Comparison of ENCODE assay signal across 9 mouse cellular contexts in the genomic region with DNA sequence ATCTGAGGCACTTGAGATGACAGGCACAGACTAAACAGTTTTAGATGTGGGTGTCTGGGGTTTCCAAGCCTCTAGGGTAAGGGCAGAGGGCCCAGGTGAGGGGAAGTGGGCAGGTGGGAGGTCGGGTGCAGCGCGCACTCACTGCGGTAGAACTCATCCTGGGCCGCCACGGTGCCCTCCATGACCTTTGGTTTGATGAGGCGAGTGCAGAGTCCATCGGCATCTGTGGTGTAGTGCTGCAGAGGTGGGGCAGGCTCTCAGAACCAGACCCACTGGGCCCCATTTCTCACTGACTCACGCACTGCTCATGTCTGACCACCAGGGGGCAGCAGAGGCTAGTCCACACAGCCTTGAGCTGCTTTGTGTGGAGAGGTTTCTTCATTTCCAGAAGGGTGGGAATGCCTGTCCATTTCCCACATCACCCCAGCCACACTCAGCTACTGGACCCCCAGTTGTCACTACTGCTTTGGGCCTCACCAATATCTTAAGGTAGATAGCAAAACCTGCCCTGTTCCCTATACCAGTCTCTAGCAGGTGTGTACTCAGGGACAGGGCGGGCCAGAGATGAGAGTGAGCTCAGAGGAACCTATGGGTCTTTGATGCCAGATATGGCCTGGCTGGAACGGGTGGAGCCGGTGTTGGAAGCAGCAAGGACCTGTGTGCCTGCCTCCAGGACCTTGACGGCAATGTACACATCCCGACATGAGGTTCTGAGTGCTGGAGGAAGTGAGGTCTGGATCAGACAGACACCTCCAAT. TPM values are rescaled to one million over a fixed set of nuclear protein-coding genes. Genes with fewer than 3 reads are reported as not detected.
DNase-seq lines count a peak whose midpoint lies in the region; ATAC-seq and TF ChIP-seq lines count a peak whose summit lies in the region.
"Had no signal": no experiment of that assay in that cellular context is flagged by ENCODE, and none has a peak within 500 bp of the region (broad histone marks: within the 10 kb centered on the region; RNA-seq: fewer than 3 reads in every experiment).

No protein-coding gene starts in this region.

- DNase-seq in CH12.LX (ENCODE audit: extremely low read depth) = peak; percentile 70
- DNase-seq in c-Kit-positive CD71-positive TER-119-positive erythroid progenitor cells, embryonic 14.5 days (ENCODE audit: low spot score) = peak; percentile 74
- DNase-seq in heart, postnatal 14 days = peak; percentile 85 to 91
- peak; percentile 88 to 89 for DNase-seq in kidney, postnatal 4 days
- peak; percentile 89 for DNase-seq in lung, embryonic 14.5 days
- peak; percentile 78 for DNase-seq in thymus, postnatal 0 days (ENCODE audit: low spot score)

- ATAC-seq in forebrain, embryonic 12.5 days (ENCODE audit: low FRiP score) = peak; percentile 49
- ATAC-seq in lung, embryonic 14.5 days (ENCODE audit: insufficient read depth) = peak; percentile 76

- intact Hi-C loops in heart, postnatal 14 days (cut with DNase I) = loop anchor here (1.0 to 5.0 kb wide), 3 partner anchors 16 to 87 kb away; no protein-coding TSS in a partner anchor

- TF ChIP-seq EP300 in CH12.LX (IDR thresholded peaks at IDR 0.05; ENCODE audit: low read length) = no peak

- TF ChIP-seq CTCF in CH12.LX (conservative IDR thresholded peaks at IDR 0.05 in 1 of 2, IDR thresholded peaks at IDR 0.05 in 1 of 2; ENCODE audit: low read depth in 2 of 2, low read length in 2 of 2) = peak; percentile 88 to 97
- peak; percentile 99 for TF ChIP-seq CTCF in lung, embryonic 14.5 days (IDR thresholded peaks at IDR 0.05; ENCODE audit: low read depth)
- TF ChIP-seq CTCF in olfactory bulb, adult 2 months (IDR thresholded peaks at IDR 0.05; ENCODE audit: insufficient read depth, low read depth, low read length) = peak; percentile 86

- WGBS in forebrain, embryonic 12.5 days = 73% methylated on average over 14 of the region's 14 CpGs
- WGBS in lung, embryonic 14.5 days = 61% methylated on average over 14 of the region's 14 CpGs
- WGBS in olfactory bulb, adult 2 months = 61% methylated on average over 14 of the region's 14 CpGs

- TF ChIP-seq RAD21 in CH12.LX (IDR thresholded peaks at IDR 0.05; ENCODE audit: low read depth, low read length) = no peak; the same call in none of the 2 replicates

- dilution Hi-C loops in CH12.LX (cut with MboI; ENCODE audit: extremely low pct_ligation_motif_present, extremely low pct_unique_long_range_greater_than_20kb, low sequenced_read_pairs) = no loop called here

- no peaks in the 10 kb centered on the region for H3K9me3 ChIP-seq in CH12.LX (replicated peaks; ENCODE audit: low read length)
- no peaks in the 10 kb centered on the region for H3K9me3 ChIP-seq in forebrain, embryonic 12.5 days
- no peaks in the 10 kb centered on the region for H3K9me3 ChIP-seq in lung, embryonic 14.5 days (ENCODE audit: low read depth, low read length)

- H3K4me1 ChIP-seq in CH12.LX (ENCODE audit: control insufficient read depth in 1 of 2, insufficient read depth in 2 of 2) = peaks cover 25 to 67% of the 10 kb centered on the region in 2 experiments
- H3K4me1 ChIP-seq in forebrain, embryonic 12.5 days = peaks cover 12% of the 10 kb centered on the region; the same call in 1 of the 2 replicates
- H3K4me1 ChIP-seq in lung, embryonic 14.5 days (ENCODE audit: insufficient read depth) = no peaks in the 10 kb centered on the region
- H3K4me1 ChIP-seq in olfactory bulb, adult 2 months (ENCODE audit: control insufficient read depth, insufficient read depth, low read length) = peaks cover 45% of the 10 kb centered on the region

- H3K27me3 ChIP-seq in CH12.LX (replicated peaks) = no peaks in the 10 kb centered on the region
- H3K27me3 ChIP-seq in forebrain, embryonic 12.5 days = no peaks in the 10 kb centered on the region
- no peaks in the 10 kb centered on the region for H3K27me3 ChIP-seq in lung, embryonic 14.5 days (ENCODE audit: insufficient read depth, low read length)

- TF ChIP-seq POLR2A in CH12.LX (IDR thresholded peaks at IDR 0.05; ENCODE audit: low read depth, low read length) = no peak
- TF ChIP-seq POLR2A in olfactory bulb, adult 2 months (IDR thresholded peaks at IDR 0.05; ENCODE audit: insufficient read depth, low read depth, low read length) = no peak

- H3K9ac ChIP-seq in CH12.LX (ENCODE audit: insufficient read depth, low read depth) = no peak overlapping the region
- H3K9ac ChIP-seq in forebrain, embryonic 12.5 days = no peak overlapping the region
- no peak overlapping the region for H3K9ac ChIP-seq in lung, embryonic 14.5 days

- H3K27ac ChIP-seq in CH12.LX (ENCODE audit: insufficient read depth, low read depth) = no peak overlapping the region
- H3K27ac ChIP-seq in forebrain, embryonic 12.5 days = no peak overlapping the region
- no peak overlapping the region for H3K27ac ChIP-seq in lung, embryonic 14.5 days (ENCODE audit: low read depth)
- H3K27ac ChIP-seq in olfactory bulb, adult 2 months (ENCODE audit: insufficient read depth, low read depth, low read length) = no peak overlapping the region

- no peak overlapping the region for H3K4me2 ChIP-seq in CH12.LX (ENCODE audit: insufficient read depth, low read depth, poor library complexity, severe bottlenecking)
- H3K4me2 ChIP-seq in forebrain, embryonic 12.5 days = no peak overlapping the region
- no peak overlapping the region for H3K4me2 ChIP-seq in lung, embryonic 14.5 days

- in situ Hi-C loops in CH12.LX (cut with MboI; ENCODE audit: low pct_ligation_motif_present, low pct_unique_long_range_greater_than_20kb, low sequenced_read_pairs) = no loop called here

- no peak overlapping the region for H3K4me3 ChIP-seq in CH12.LX (replicated peaks in 1 of 3; ENCODE audit: low read depth in 2 of 3, low read length in 2 of 3, poor library complexity in 1 of 3)
- H3K4me3 ChIP-seq in forebrain, embryonic 12.5 days (replicated peaks) = no peak overlapping the region
- H3K4me3 ChIP-seq in lung, embryonic 14.5 days (ENCODE audit: low read depth, low read length) = no peak overlapping the region
- H3K4me3 ChIP-seq in olfactory bulb, adult 2 months (ENCODE audit: insufficient read depth, low read depth, low read length) = no peak overlapping the region
- H3K4me3 ChIP-seq: erythroblast, embryonic 14.5 days had no signal

- H3K79me2 ChIP-seq in CH12.LX (replicated peaks; ENCODE audit: control insufficient read depth, extremely low read depth, insufficient read depth, poor library complexity, severe bottlenecking) = peaks cover 20% of the 10 kb centered on the region

- peaks cover 79 to 100% of the 10 kb centered on the region in 2 experiments for H3K36me3 ChIP-seq in CH12.LX (replicated peaks in 1 of 2; ENCODE audit: control insufficient read depth in 1 of 2, insufficient read depth in 1 of 2, low read length in 1 of 2)
- peaks cover 74% of the 10 kb centered on the region for H3K36me3 ChIP-seq in forebrain, embryonic 12.5 days (replicated peaks)
- H3K36me3 ChIP-seq in lung, embryonic 14.5 days (ENCODE audit: insufficient read depth) = peaks cover 81% of the 10 kb centered on the region

RNA-seq across cellular contexts. Expression of gene Lman1l, which starts 8.7 kb away (rescaled TPM):
- total RNA-seq in CH12.LX (2012; rRNA removed) (0.08 TPM in 1 of 2 replicates, not detected in the other), CH12.LX (2014; rRNA removed) (not detected in 2 replicates)
- 0.19 and 0.29 TPM in 2 replicates for polyA plus RNA-seq in CH12.LX (2012; ENCODE audit: insufficient read length, low read depth)
- not detected in 2 replicates for polyA plus RNA-seq in forebrain, embryonic 12.5 days (2016; fragmentation: Nextera tagmentation; extraction: Ambion mirVana)
- total RNA-seq in heart, postnatal 14 days (2021) = not detected
- polyA plus RNA-seq in lung, embryonic 14.5 days (2014; fragmentation: Nextera tagmentation; extraction: Ambion mirVana) = not detected in 2 replicates
- not detected in 2 replicates for polyA plus RNA-seq in olfactory bulb, adult 2 months (2012; ENCODE audit: insufficient read depth, insufficient read length, low replicate concordance, missing spikeins)
- polyA plus RNA-seq in thymus, postnatal 0 days (2015; fragmentation: Nextera tagmentation; extraction: Ambion mirVana) = 0.16 TPM in 1 of 2 replicates, not detected in the other
- polyA plus RNA-seq: erythroblast, embryonic 14.5 days had no signal

RNA-seq across cellular contexts. Expression of gene Cplx3, which starts 23.2 kb away (rescaled TPM):
- total RNA-seq in CH12.LX (2012; rRNA removed) = not detected in 2 replicates
- total RNA-seq in CH12.LX (2014; rRNA removed) = not detected in 2 replicates
- polyA plus RNA-seq in CH12.LX (2012; ENCODE audit: insufficient read length, low read depth) = 0.09 TPM in 1 of 2 replicates, not detected in the other
- polyA plus RNA-seq in forebrain, embryonic 12.5 days (2016; fragmentation: Nextera tagmentation; extraction: Ambion mirVana) = 0.65 TPM in 1 of 2 replicates, not detected in the other
- total RNA-seq in heart, postnatal 14 days (2021) = not detected
- not detected in 2 replicates for polyA plus RNA-seq in lung, embryonic 14.5 days (2014; fragmentation: Nextera tagmentation; extraction: Ambion mirVana)
- not detected in 2 replicates for polyA plus RNA-seq in olfactory bulb, adult 2 months (2012; ENCODE audit: insufficient read depth, insufficient read length, low replicate concordance, missing spikeins)
- 0.18 TPM in 1 of 2 replicates, not detected in the other for polyA plus RNA-seq in thymus, postnatal 0 days (2015; fragmentation: Nextera tagmentation; extraction: Ambion mirVana)
- polyA plus RNA-seq: erythroblast, embryonic 14.5 days had no signal

RNA-seq across cellular contexts. Expression of gene Csk, which starts 24.1 kb away (rescaled TPM):
- total RNA-seq in CH12.LX (2012; rRNA removed) (111 and 122 TPM in 2 replicates), CH12.LX (2014; rRNA removed) (111 and 125 TPM in 2 replicates)
- polyA plus RNA-seq in CH12.LX (2012; ENCODE audit: insufficient read length, low read depth) = 139 and 153 TPM in 2 replicates
- polyA plus RNA-seq in forebrain, embryonic 12.5 days (2016; fragmentation: Nextera tagmentation; extraction: Ambion mirVana) = 28.6 and 29.8 TPM in 2 replicates
- 10 to 100 TPM; 26.9 to 34.1 TPM for total RNA-seq in heart, postnatal 14 days (2021)
- 23.6 and 28.7 TPM in 2 replicates for polyA plus RNA-seq in lung, embryonic 14.5 days (2014; fragmentation: Nextera tagmentation; extraction: Ambion mirVana)
- not detected in 2 replicates for polyA plus RNA-seq in olfactory bulb, adult 2 months (2012; ENCODE audit: insufficient read depth, insufficient read length, low replicate concordance, missing spikeins)
- polyA plus RNA-seq in thymus, postnatal 0 days (2015; fragmentation: Nextera tagmentation; extraction: Ambion mirVana) = 94.7 and 98.5 TPM in 2 replicates

RNA-seq across cellular contexts. Expression of gene Ulk3, which starts 40.0 kb away (rescaled TPM):
- 10.5 and 11.4 TPM in 2 replicates for total RNA-seq in CH12.LX (2012; rRNA removed)
- 1.8 and 2.6 TPM in 2 replicates for total RNA-seq in CH12.LX (2014; rRNA removed)
- polyA plus RNA-seq in CH12.LX (2012; ENCODE audit: insufficient read length, low read depth) = 10.0 and 11.8 TPM in 2 replicates
- 19.9 and 24.1 TPM in 2 replicates for polyA plus RNA-seq in forebrain, embryonic 12.5 days (2016; fragmentation: Nextera tagmentation; extraction: Ambion mirVana)
- 1 to 10 TPM; 8.9 to 9.1 TPM for total RNA-seq in heart, postnatal 14 days (2021)
- polyA plus RNA-seq in lung, embryonic 14.5 days (2014; fragmentation: Nextera tagmentation; extraction: Ambion mirVana) = 8.0 and 10.6 TPM in 2 replicates
- polyA plus RNA-seq in olfactory bulb, adult 2 months (2012; ENCODE audit: insufficient read depth, insufficient read length, low replicate concordance, missing spikeins) = not detected in 2 replicates
- 11.1 and 13.9 TPM in 2 replicates for polyA plus RNA-seq in thymus, postnatal 0 days (2015; fragmentation: Nextera tagmentation; extraction: Ambion mirVana)

RNA-seq across cellular contexts. Expression of gene Cyp1a2, which starts 54.2 kb away (rescaled TPM):
- not detected in 2 replicates for total RNA-seq in CH12.LX (2012; rRNA removed)
- total RNA-seq in CH12.LX (2014; rRNA removed) = not detected in 2 replicates
- not detected in 2 replicates for polyA plus RNA-seq in CH12.LX (2012; ENCODE audit: insufficient read length, low read depth)
- polyA plus RNA-seq in forebrain, embryonic 12.5 days (2016; fragmentation: Nextera tagmentation; extraction: Ambion mirVana) = not detected in 2 replicates
- not detected for total RNA-seq in heart, postnatal 14 days (2021)
- not detected in 2 replicates for polyA plus RNA-seq in lung, embryonic 14.5 days (2014; fragmentation: Nextera tagmentation; extraction: Ambion mirVana)
- not detected in 2 replicates for polyA plus RNA-seq in olfactory bulb, adult 2 months (2012; ENCODE audit: insufficient read depth, insufficient read length, low replicate concordance, missing spikeins)
- 0.37 and 1.1 TPM in 2 replicates for polyA plus RNA-seq in thymus, postnatal 0 days (2015; fragmentation: Nextera tagmentation; extraction: Ambion mirVana)
- polyA plus RNA-seq: erythroblast, embryonic 14.5 days had no signal
